Mouse (Mus musculus) limb, embryonic 13.5 days (tissue): ENCODE data around the gene A430005L14Rik. TPM values are rescaled to one million over a fixed set of nuclear protein-coding genes. Genes with fewer than 3 reads are reported as not detected.
A peak's percentile ranks its signal among the peaks of the same experiment; 100 is the strongest.

ENCODE experiments used
- ATAC-seq: fragments of 200-750 bp; cut with Nextera tagmentation; 2 replicates; pipeline ENCODE4 v1.8.0; 2017; ENCODE audit warnings: low read depth, moderate number of reproducible peaks, moderate TSS enrichment; ENCODE audit not compliant: low FRiP score
- H3K27ac ChIP-seq: fragments of 300-500 bp; sonication (generic); 2 replicates; pipeline ENCODE4 v1.5.1; 2015; ENCODE audit warnings: inconsistent platforms, mild to moderate bottlenecking, moderate library complexity
- H3K27me3 ChIP-seq: fragments of 300-500 bp; sonication (generic); 2 replicates; pipeline ENCODE4 v1.6.1; 2015; ENCODE audit warnings: mild to moderate bottlenecking, inconsistent platforms
- H3K36me3 ChIP-seq: fragments of 300-500 bp; sonication (generic); 2 replicates; pipeline ENCODE4 v1.6.1; 2015; ENCODE audit warnings: inconsistent platforms, mild to moderate bottlenecking, moderate library complexity
- H3K4me1 ChIP-seq: fragments of 300-500 bp; sonication (generic); 2 replicates; pipeline ENCODE4 v1.6.1; 2015; ENCODE audit warnings: inconsistent platforms
- H3K4me2 ChIP-seq: fragments of 300-500 bp; sonication (generic); replicated peaks from 2 replicates; pipeline ENCODE4 v1.6.1; 2015; ENCODE audit warnings: inconsistent platforms, mild to moderate bottlenecking, moderate library complexity
- H3K4me3 ChIP-seq: fragments of 300-500 bp; sonication (generic); 2 replicates; pipeline ENCODE4 v1.5.1; 2015; ENCODE audit warnings: moderate library complexity, mild to moderate bottlenecking, inconsistent platforms
- H3K9ac ChIP-seq: fragments of 300-500 bp; sonication (generic); 2 replicates; pipeline ENCODE4 v1.6.1; 2015; ENCODE audit warnings: mild to moderate bottlenecking, inconsistent platforms
- H3K9me3 ChIP-seq: fragments of 300-500 bp; sonication (generic); 2 replicates; pipeline ENCODE4 v1.6.1; 2016; ENCODE audit warnings: inconsistent platforms
- WGBS: fragments of 180-500 bp; shearing (Covaris S2); methylation state at CpG from one replicate; pipeline ENCODE4 v1.1.7; 2015; 5-methylcytosine and 5-hydroxymethylcytosine counted together
- polyA plus RNA-seq: library from polyadenylated mRNA; unstranded; fragments of >200 nt; fragmentation: Nextera tagmentation; extraction: Ambion mirVana; gene quantifications from 2 replicates; pipeline ENCODE4 v1.2.1, GENCODE M21; 2015

A430005L14Rik gene
- polyA plus RNA-seq, 1 experiment from 2014 or later: 82.8 TPM

DNA sequence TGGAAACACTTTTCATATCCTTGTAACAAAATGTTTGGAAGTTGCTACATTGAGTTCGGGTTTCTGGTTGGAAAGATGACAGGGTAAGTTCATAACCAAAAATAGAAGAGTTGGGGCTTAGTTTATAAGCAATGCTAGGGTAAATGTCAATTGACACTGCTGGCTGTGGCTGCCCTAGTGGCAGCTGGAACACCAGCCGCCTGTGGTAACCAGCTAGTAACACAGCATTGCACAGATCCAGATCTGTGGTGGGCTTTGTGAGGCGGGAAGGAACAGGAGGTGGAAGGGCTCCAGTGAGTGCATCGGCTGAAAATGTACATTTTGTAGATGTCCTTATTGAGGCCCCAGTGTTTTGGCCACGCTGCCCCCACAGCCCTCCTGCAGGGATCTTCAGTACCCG lies 18.7 kb downstream of the A430005L14Rik start:
- 42% methylated on average over 6 of the region's 6 CpGs for WGBS

DNA sequence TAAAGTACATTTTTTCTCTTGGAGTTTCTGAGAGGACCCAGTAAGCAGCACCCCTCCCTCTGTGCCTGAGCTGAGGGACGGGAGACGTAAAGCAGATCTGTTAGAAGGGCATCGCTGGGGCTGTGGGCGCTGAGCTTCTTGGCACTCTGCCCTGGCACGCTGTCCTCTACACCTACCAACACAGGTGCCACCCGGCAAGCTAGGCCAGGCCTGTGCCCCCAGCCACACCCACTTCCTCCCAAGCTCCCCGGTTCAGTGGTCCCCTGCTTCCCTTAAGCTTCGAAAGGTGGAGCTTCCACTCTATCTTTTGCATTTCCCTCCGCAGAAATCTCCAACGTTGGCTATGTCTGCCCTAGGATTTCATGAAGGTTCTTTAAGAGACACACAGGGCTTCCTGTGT lies 22.2 kb downstream of the A430005L14Rik start:
- ATAC-seq: no peak
- Histone ChIP-seq H3K4me2 (no peak overlapping the region), H3K36me3 (peaks cover 54% of the 10 kb centered on the region), H3K4me1 (peaks cover 14% of the 10 kb centered on the region), H3K9me3 (no peaks in the 10 kb centered on the region), H3K9ac (no peak overlapping the region), H3K27me3 (no peaks in the 10 kb centered on the region), H3K4me3 (no peak overlapping the region), H3K27ac (no peak overlapping the region)
- WGBS: 89% methylated on average over 10 of the region's 10 CpGs

More for the DNA sequence above, 18.7 kb downstream of the A430005L14Rik start:
- Histone ChIP-seq H3K9ac (peak overlapping the region; percentile 91), H3K27ac (no peak overlapping the region), H3K9me3 (no peaks in the 10 kb centered on the region), H3K36me3 (peaks cover 36% of the 10 kb centered on the region), H3K4me3 (peak overlapping the region; percentile 95), H3K4me2 (peak overlapping the region; percentile 95), H3K27me3 (no peaks in the 10 kb centered on the region), H3K4me1 (peaks cover 14% of the 10 kb centered on the region)
- no peak for ATAC-seq

DNA sequence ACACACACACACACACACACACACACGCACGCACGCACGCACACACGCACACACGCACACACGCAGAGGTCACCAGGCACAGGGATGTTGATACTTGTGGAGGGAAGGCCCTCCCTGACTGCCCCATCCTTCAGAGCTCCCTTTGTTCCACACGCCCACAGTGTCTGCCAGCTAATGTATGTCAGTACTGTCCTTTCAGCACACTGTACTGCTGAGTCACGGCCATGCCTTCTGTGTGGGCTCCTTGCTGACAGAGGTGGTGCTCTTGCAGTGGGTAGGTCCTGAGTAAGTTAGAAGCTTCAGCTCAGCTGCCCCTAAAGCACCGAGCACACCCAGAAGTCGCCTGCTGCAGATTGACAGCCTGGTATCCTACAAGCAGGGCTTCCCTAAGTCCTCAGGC lies 23.4 kb downstream of the A430005L14Rik start:
- H3K9me3 ChIP-seq: no peaks in the 10 kb centered on the region
- no peak overlapping the region for H3K27ac ChIP-seq
- WGBS: 97% methylated on average over 11 of the region's 11 CpGs
- peaks cover 67% of the 10 kb centered on the region for H3K36me3 ChIP-seq
- no peak overlapping the region for H3K9ac ChIP-seq
- H3K4me3 ChIP-seq: no peak overlapping the region
- no peak overlapping the region for H3K4me2 ChIP-seq
- no peaks in the 10 kb centered on the region for H3K27me3 ChIP-seq
- H3K4me1 ChIP-seq: peaks cover 14% of the 10 kb centered on the region
- ATAC-seq: no peak

DNA sequence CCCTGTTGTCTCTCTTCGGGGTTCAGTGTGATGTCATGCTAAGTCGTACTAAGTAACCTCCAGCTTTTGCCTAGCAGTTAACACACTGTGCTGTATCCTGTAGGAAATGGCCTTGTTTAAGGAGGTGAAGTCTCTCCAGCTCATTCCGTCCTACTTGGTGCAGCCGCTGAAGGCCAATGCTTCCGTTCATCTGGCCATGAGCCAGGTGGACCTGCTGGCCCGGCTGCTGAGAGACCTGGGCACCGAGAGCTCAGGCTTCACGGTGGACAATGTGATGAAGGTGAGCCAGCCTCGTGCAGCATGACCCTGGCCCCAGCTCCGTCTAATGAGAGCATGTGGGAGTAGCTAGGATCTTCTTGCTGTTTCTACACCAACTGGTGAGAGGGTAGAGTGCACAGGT lies 35.7 kb downstream of the A430005L14Rik start:
- no peak for ATAC-seq
- no peaks in the 10 kb centered on the region for H3K27me3 ChIP-seq
- H3K27ac ChIP-seq: no peak overlapping the region
- H3K4me1 ChIP-seq: no peaks in the 10 kb centered on the region
- WGBS: 91% methylated on average over 10 of the region's 10 CpGs
- H3K9ac ChIP-seq: no peak overlapping the region
- H3K4me3 ChIP-seq: no peak overlapping the region
- no peaks in the 10 kb centered on the region for H3K9me3 ChIP-seq
- H3K36me3 ChIP-seq: peaks cover 92% of the 10 kb centered on the region
- H3K4me2 ChIP-seq: no peak overlapping the region

DNA sequence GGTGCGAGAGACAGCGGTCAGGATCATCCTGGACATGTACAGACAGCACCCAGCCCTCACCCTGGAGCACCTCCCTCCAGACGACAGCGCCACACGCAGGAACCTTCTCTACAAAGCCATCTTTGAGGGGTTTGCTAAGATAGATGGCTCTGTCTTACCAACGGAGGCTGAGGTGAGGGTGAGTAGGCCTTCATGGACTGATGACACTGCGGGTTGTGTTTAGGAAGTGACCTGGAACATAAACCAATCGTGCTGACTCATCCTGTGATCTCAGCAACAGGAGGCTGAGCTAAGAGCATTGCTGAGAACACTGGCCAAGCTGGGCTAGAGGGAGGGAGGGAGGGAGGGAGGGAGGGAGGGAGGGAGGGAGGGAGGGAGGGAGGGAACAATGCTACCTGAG lies 36.5 kb downstream of the A430005L14Rik start:
- H3K4me3 ChIP-seq: no peak overlapping the region
- H3K27me3 ChIP-seq: no peaks in the 10 kb centered on the region
- ATAC-seq: no peak
- no peak overlapping the region for H3K9ac ChIP-seq
- H3K4me1 ChIP-seq: no peaks in the 10 kb centered on the region
- no peak overlapping the region for H3K4me2 ChIP-seq
- peaks cover 91% of the 10 kb centered on the region for H3K36me3 ChIP-seq
- 87% methylated on average over 8 of the region's 8 CpGs for WGBS
- H3K9me3 ChIP-seq: no peaks in the 10 kb centered on the region
- H3K27ac ChIP-seq: no peak overlapping the region

DNA sequence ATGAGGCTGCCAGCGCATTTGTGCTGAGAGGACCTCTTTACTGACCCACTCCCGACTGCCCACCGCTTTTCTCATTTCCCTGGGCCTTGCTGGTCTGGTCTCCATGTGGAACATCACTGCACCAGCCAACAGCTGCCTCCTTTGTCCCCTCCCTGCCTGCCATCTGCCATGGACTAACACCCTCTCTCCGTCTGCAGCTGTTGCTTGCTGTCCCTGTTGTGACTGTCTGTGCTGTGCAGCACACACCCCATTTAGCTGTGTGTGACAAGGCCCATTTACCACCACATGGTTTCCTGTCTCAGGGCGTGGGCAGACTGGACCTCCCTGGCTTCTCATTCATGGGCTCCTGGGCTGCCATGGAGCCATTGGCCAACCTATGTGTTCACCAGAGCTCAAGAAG lies 48.5 kb downstream of the A430005L14Rik start:
- peaks cover 58% of the 10 kb centered on the region for H3K36me3 ChIP-seq
- peak; percentile 68; the same call in 1 of the 2 replicates for ATAC-seq

DNA sequence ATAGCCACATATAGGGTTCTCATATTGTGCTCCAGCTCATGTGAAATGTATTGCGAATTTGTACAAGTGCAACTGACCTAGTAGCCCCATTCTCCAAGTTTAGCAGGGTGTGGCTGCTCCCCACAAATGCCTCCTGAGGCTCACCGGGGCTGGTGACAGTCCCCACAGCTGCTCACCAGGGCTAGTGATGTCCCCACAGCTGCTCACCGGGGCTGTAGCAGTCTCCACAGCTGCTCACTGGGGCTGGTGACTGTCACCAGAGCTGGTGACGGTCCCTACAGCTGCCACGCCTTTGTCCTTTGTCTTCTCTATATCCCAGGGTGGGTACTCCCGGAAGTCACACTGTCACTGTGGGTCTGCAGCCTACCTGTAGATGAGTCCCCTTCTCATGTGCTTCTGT lies 49.2 kb downstream of the A430005L14Rik start:
- Histone ChIP-seq H3K27ac (no peak overlapping the region), H3K4me1 (0 out of 2 replicates have a peak, but pooled peaks cover 6% of the 10 kb centered on the region), H3K9ac (no peak overlapping the region), H3K4me2 (no peak overlapping the region), H3K27me3 (no peaks in the 10 kb centered on the region), H3K36me3 (peaks cover 58% of the 10 kb centered on the region), H3K9me3 (no peaks in the 10 kb centered on the region), H3K4me3 (no peak overlapping the region)
- ATAC-seq: no peak
- 93% methylated on average over 6 of the region's 6 CpGs for WGBS

More for the DNA sequence above, 48.5 kb downstream of the A430005L14Rik start:
- Histone ChIP-seq H3K27me3 (no peaks in the 10 kb centered on the region), H3K4me2 (no peak overlapping the region), H3K27ac (no peak overlapping the region), H3K4me3 (no peak overlapping the region), H3K9me3 (no peaks in the 10 kb centered on the region), H3K9ac (no peak overlapping the region), H3K4me1 (no peaks in the 10 kb centered on the region)
- WGBS: 82% methylated on average over 5 of the region's 5 CpGs

DNA sequence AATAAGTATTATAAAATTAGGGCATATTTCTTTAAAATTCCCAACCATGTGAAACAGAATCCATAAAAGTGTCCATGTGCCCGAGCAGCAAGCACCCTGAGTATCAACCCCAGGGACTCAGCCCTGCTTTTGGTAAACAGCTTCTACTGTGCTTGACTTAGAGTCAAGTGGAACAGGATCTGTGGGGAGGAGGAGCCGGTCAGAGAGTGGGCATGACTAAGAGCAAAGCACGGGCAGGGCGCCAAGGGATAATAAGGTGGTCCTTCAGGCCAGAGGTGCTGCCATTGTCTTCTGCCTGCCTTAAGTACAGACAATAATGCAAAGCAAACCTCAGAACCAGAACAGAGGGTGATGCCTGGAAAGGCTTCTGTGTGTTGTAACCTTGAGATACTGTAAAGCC lies 50.7 kb downstream of the A430005L14Rik start:
- no peak for ATAC-seq
- WGBS: 79% methylated on average over 4 of the region's 4 CpGs
- Histone ChIP-seq H3K9me3 (no peaks in the 10 kb centered on the region), H3K4me2 (no peak overlapping the region), H3K27ac (no peak overlapping the region), H3K4me1 (peaks cover 11% of the 10 kb centered on the region), H3K9ac (no peak overlapping the region), H3K36me3 (peaks cover 47% of the 10 kb centered on the region), H3K27me3 (no peaks in the 10 kb centered on the region), H3K4me3 (no peak overlapping the region)

DNA sequence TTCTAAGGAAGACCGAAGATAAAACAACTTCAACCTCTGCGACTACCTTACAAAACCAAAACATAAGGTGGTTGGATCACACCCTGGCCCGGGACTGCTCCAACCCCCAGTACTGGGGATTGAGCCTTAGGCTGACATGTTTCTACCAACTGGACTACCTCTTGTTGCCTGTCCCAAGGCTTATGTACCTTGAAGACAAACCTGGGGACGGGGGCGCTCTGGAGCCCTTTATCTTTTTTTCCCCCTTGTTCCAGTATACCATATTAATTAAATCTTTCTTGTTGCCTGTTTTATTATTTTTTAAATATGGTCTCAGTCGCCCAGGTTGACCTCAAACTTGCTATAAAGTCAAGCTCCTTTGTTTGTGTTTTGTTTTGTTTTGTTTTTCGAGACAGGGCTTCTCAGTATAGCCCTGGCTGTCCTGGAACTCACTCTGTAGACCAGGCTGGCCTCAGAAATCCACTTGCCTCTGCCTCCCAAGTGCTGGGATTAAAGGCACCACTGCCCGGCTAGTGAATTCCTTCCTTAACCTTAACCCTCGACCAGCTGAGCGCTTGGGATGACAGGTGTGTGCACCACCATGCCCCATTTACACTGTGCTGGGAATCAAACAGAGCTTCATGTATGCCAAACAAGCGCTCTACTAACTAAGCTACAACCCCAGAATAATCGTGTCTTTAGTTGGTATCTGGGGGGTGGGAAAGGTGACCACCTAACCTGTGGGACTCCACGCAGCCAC lies 54.0 kb downstream of the A430005L14Rik start:
- peaks cover 25% of the 10 kb centered on the region for H3K4me1 ChIP-seq
- peak; percentile 25; the same call in 1 of the 2 replicates for ATAC-seq
- H3K9ac ChIP-seq: peak overlapping the region; percentile 98
- no peaks in the 10 kb centered on the region for H3K27me3 ChIP-seq
- no peaks in the 10 kb centered on the region for H3K9me3 ChIP-seq
- peak overlapping the region; percentile 100 for H3K4me3 ChIP-seq
- peaks cover 40% of the 10 kb centered on the region for H3K36me3 ChIP-seq
- H3K27ac ChIP-seq: no peak overlapping the region
- peak overlapping the region; percentile 99 for H3K4me2 ChIP-seq
- WGBS: 26% methylated on average over 13 of the region's 13 CpGs

Other genes starting within 250 kb of the A430005L14Rik start
- gene Dffb, start 17.9 kb downstream of the A430005L14Rik start, polyA plus RNA-seq: 13.8 and 15.1 TPM in 2 replicates
- 16.9 TPM in 2 replicates for gene Cep104, start 18.0 kb downstream of the A430005L14Rik start, polyA plus RNA-seq
- 19.6 and 20.5 TPM in 2 replicates for gene Lrrc47, start 54.5 kb downstream of the A430005L14Rik start, polyA plus RNA-seq
- gene Smim1, start 69.0 kb downstream of the A430005L14Rik start, polyA plus RNA-seq: 11.8 and 12.6 TPM in 2 replicates
- gene Ccdc27, start 85.4 kb downstream of the A430005L14Rik start, polyA plus RNA-seq: not detected in 2 replicates
- 1.6 and 1.7 TPM in 2 replicates for gene Trp73, start 183.0 kb downstream of the A430005L14Rik start, polyA plus RNA-seq
- gene Wrap73, start 185.1 kb downstream of the A430005L14Rik start, polyA plus RNA-seq: 47.8 and 48.4 TPM in 2 replicates
- 117 and 118 TPM in 2 replicates for gene Tprgl, start 203.4 kb downstream of the A430005L14Rik start, polyA plus RNA-seq
- gene Megf6, start 213.5 kb downstream of the A430005L14Rik start, polyA plus RNA-seq: 61.7 and 70.0 TPM in 2 replicates